Mouse (Mus musculus): ENCODE data around the gene 4921539E11Rik. TPM values are rescaled to one million over a fixed set of nuclear protein-coding genes. Genes with fewer than 3 reads are reported as not detected.
A peak's percentile ranks its signal among the peaks of the same experiment; 100 is the strongest.

Gene 4921539E11Rik
- total RNA-seq (2015) = not detected in 2 replicates
- total RNA-seq (2017) = not detected in 2 replicates

DNA sequence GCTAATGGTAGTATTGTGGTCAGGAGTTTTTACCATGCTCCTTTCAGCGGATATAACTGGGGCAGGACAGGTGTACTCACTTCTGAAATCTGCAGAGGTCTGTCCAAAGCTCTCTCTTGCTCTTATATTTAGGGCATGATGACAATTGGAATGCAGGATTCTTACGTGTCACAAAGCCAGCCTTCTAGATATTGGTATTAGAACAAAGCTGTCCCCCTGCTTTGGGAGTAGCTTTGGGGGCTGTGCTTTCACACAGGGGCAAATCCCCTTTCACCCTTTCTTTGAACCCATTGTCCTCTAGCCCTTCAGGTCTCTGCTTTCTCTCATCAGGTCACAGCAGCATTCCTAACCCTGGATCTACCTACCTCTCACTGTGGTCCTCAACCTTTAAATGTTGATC, at the start of gene 4921539E11Rik:
Gene 4921539E11Rik (minus strand): TSS at position 101 of the 400 bp plus-strand sequence.
- ATAC-seq (replicated peaks; ENCODE audit: poor library complexity) = no peak

DNA sequence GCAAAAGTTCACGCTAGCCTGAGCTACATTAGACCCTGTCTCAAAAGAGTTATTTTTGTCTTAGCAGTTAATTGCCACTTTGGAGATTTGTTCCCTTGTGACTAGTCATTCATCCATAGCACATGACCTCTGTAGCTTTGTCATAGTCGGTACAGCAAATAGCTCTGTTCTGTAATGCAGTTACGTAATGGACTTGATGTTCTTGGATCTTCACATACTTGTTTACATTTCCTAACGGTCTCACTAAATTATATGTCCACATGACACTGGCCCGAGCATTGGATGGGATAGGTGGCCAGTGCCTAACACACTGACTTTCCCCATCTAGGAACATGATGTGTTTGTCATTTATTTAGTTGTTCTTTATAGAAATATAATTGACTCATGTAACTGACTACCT, 44.5 kb upstream of the 4921539E11Rik start:
- no peak for ATAC-seq (replicated peaks; ENCODE audit: poor library complexity)

GRCm38 (mm10) chr4:103329348-103329747, 38.7 kb upstream of the 4921539E11Rik start:
- no peak for ATAC-seq (replicated peaks; ENCODE audit: poor library complexity)

DNA sequence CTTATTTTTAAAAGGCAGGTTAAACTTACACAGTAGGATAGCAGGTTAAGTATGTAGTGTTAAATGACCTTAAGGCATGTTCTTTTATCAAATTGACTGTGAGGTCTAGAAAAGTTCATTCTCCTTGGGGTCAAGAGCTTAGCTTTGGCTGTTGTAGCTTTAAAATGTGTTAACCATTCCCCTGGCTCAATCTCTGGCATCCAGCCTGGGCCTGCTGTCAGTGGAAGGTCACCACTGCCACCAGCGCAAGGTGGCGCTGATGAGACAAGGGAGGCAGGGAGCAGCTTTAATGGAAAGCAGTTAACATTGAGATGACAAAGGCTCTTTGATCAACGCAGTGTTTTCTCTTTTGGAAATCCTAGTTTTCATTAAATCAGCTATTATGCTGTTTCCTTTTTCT, 36.3 kb upstream of the 4921539E11Rik start:
- ATAC-seq (replicated peaks; ENCODE audit: poor library complexity) = peak; percentile 73

- no peak for ATAC-seq (replicated peaks; ENCODE audit: poor library complexity)
Measured at GRCm38 (mm10) chr4:103324688-103325451, 34.2 kb upstream of the 4921539E11Rik start.

GRCm38 (mm10) chr4:103321461-103321860, 30.8 kb upstream of the 4921539E11Rik start:
- peak; percentile 64 for ATAC-seq (replicated peaks; ENCODE audit: poor library complexity)

- ATAC-seq (replicated peaks; ENCODE audit: poor library complexity) = no peak
Measured at GRCm38 (mm10) chr4:103315861-103316260, 25.2 kb upstream of the 4921539E11Rik start.

- no peak for ATAC-seq (replicated peaks; ENCODE audit: poor library complexity)
Measured at GRCm38 (mm10) chr4:103314526-103314910, 23.9 kb upstream of the 4921539E11Rik start.

- ATAC-seq (replicated peaks; ENCODE audit: poor library complexity) = peak; percentile 93
Measured at GRCm38 (mm10) chr4:103313587-103314525, 23.2 kb upstream of the 4921539E11Rik start, which contains the start of gene Oma1. Gene Oma1 (plus strand): TSS chr4:103313812.

DNA sequence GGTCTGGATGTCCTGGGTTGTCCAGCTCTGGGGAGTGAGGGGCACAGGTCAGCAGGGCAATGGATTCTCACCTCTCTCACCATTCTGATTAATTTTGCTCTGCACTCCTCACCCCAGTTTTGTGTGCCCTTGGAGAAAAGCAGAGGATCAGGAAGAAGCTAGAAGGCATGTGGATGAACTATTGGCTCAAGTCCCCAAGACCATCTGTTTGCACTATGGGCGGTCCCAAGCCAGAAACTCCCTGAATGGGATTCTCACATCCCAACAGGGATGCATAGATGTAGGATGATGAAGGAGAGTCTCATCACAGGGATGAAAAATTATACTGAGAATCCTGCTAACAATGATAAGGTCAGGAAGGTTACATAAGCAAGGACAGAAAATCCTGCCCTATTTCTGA, 13.2 kb upstream of the 4921539E11Rik start:
- ATAC-seq (replicated peaks; ENCODE audit: poor library complexity) = no peak

DNA sequence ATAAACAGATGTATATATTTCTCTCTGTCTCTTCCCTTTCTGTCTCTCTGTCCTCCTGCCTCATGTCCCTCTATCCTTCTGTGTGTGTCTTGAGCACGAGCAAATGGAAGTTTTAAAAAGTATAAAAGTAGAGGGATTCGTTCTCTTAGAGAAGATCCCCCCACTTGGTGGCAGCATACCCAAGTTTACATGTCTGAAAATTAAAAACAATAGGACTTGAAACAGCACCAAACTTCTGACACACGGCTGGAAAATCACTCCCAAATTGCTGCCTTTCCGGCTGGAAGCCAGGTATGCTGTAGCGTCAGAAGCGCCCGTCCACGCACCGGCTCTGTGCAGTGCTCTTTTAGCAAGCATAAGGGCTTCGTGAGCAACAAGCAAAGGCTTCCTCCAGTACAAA, 8.7 kb upstream of the 4921539E11Rik start:
- no peak for ATAC-seq (replicated peaks; ENCODE audit: poor library complexity)

GRCm38 (mm10) chr4:103288342-103288741, 2.3 kb downstream of the 4921539E11Rik start:
- ATAC-seq (replicated peaks; ENCODE audit: poor library complexity) = no peak

DNA sequence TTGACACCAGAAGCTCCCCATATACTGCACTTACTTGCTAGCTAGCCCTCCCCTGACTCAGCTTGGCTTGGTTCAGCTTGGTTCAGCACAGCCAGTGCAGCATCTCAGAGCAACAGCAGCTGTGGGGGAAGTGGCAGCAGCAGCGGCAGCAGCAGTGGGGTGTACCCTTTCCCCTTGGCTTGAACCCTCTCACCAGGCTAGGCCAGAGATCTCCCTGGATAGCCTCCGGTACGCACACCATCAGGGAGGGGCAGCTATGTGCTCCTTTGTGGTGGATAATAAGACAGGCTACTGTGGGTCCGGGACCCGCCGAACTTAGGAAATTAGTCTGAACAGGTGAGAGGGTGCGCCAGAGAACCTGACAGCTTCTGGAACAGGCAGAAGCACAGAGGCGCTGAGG, 17.6 kb downstream of the 4921539E11Rik start:
- no peak for ATAC-seq (replicated peaks; ENCODE audit: poor library complexity)

- peak; percentile 52 for ATAC-seq (replicated peaks; ENCODE audit: poor library complexity)
Measured at GRCm38 (mm10) chr4:103269336-103269735, 21.3 kb downstream of the 4921539E11Rik start.

DNA sequence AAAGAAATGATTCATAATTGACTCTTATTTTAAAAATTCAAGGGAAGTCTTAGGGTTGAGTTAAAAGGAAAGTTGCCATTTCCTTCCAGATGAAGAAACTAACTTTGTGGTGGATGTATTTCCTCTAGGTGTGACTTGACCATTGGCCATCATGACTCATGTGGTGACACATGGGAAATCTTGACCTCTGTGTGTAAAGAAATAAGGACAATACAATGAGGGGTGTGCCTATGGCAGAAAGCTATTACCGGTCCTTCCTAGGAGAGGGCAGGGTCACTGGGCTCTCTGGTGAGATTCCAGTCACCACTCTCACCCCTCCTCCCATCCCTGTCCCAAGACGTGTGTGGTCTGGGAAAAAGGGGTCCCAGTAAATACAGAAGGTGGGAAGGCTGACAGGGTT, 25.5 kb downstream of the 4921539E11Rik start:
- no peak for ATAC-seq (replicated peaks; ENCODE audit: poor library complexity)

DNA sequence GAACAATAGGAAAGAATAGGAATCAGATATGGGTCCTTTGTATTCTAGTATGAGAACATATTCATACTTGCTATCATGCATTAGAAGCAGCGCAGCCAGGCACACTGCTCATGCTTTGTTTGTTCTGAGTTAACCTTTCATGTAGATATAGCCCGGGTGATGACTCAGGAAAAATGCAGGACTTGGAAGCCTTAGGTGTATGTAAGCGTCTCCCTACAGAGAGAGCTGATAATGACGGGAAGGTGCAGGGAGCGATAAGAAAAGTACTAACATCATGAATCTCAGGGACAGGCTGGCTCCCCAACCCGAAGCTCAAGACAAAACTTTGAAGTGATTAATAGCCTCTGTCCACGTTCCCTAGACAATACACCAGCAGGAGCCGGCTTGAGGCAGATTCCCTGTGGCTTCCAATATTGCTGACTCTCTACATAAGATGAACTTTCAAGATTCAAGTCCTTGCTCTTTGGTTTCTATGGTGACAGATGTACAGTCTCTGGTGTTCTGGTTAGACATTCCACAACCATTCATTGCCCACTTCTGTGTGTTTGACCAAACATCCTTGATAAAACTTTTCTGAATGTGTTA, 26.8 kb downstream of the 4921539E11Rik start:
- ATAC-seq (replicated peaks; ENCODE audit: poor library complexity) = 0 out of 2 replicates have a peak, but pooled peaks have one; percentile 37

DNA sequence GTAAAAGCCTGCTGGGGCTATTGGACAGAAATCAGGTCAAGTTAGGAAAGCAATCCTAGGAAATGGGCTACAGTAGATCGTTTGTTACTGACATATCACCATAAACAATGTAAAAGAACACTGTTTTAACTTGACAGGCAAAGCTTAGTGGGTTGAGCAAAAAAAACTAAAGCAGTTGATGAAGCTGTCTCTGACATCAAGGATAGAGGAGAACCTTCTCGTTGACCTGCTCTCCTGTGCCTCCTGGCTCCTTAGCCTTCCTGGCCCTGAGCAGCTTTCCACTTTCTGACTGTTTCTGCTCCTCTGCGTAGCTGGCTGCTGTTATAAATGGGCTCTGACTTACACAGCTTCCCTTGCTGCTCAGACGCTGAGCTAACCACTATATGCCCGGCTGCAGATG, 27.3 kb downstream of the 4921539E11Rik start:
- no peak for ATAC-seq (replicated peaks; ENCODE audit: poor library complexity)

- ATAC-seq (replicated peaks; ENCODE audit: poor library complexity) = no peak
Measured at GRCm38 (mm10) chr4:103258817-103259216, 31.8 kb downstream of the 4921539E11Rik start.

DNA sequence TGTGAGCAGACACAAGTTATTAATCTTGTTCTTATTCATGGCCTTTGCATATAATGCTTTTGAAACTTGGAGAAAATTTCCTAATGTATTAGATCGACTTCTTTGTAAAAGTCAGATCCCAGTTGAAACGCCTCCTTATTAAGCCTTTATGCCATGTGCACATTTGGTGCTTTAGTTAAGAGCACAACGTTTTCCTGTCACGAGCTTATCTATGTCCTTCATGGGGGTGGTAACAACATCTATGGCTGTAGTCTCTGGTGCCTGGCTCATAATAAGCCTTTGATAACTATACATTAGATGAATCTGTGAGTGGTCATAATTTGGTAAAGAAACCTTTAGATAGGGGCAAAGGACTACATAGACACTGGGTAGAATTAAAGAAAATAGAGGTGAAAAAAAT, 36.8 kb downstream of the 4921539E11Rik start:
- peak; percentile 84 for ATAC-seq (replicated peaks; ENCODE audit: poor library complexity)

GRCm38 (mm10) chr4:103249436-103250085, 41.1 kb downstream of the 4921539E11Rik start:
- no peak for ATAC-seq (replicated peaks; ENCODE audit: poor library complexity)

- no peak for ATAC-seq (replicated peaks; ENCODE audit: poor library complexity)
Measured at GRCm38 (mm10) chr4:103247813-103248212, 42.9 kb downstream of the 4921539E11Rik start.
